Mouse (Mus musculus): ENCODE measurements around the gene Smyd5. TPM values are rescaled to one million over a fixed set of nuclear protein-coding genes. Genes with fewer than 3 reads are reported as not detected.
"Not testable (repeated sequence)": the region's sequence is repeated elsewhere in the genome, so short reads cannot be mapped to it uniquely, and the experiment has no call there.

Smyd5 gene
- polyA plus RNA-seq, 1 experiment from 2014 or later: 30.5 TPM

GRCm38 (mm10) chr6:85447351-85447750 is 15.6 kb downstream of the Smyd5 start:
- peaks cover 0 to 5% of the 10 kb centered on the region in 2 experiments; a peak in 2 of 4 replicates for H3K4me1 ChIP-seq (ENCODE audit: control insufficient read depth in 2 of 2, insufficient read depth in 2 of 2, low read length in 2 of 2)
- H3K36me3 ChIP-seq (ENCODE audit: control insufficient read depth, insufficient read depth, low read length): peaks cover 46% of the 10 kb centered on the region
- H3K9me3 ChIP-seq (ENCODE audit: control insufficient read depth, low read length): no peaks in the 10 kb centered on the region
- no peak overlapping the region for H3K4me3 ChIP-seq (ENCODE audit: control insufficient read depth in 1 of 2, insufficient read depth in 1 of 2, low read depth in 1 of 2, low read length in 2 of 2)
- no peak for ATAC-seq (ENCODE audit: insufficient number of reproducible peaks, insufficient read depth, low FRiP score, low read depth)
- H3K4me2 ChIP-seq (ENCODE audit: low read length): no peak overlapping the region
- 82% methylated on average over 6 of the region's 6 CpGs for WGBS
- H3K27ac ChIP-seq (replicated peaks in 1 of 2; ENCODE audit: control insufficient read depth in 1 of 2, insufficient read depth in 1 of 2, low read depth in 2 of 2, low read length in 2 of 2): no peak overlapping the region
- no peak overlapping the region for H3K9ac ChIP-seq (ENCODE audit: low read length)
- H3K27me3 ChIP-seq (ENCODE audit: control insufficient read depth, insufficient read depth, low read length): no peaks in the 10 kb centered on the region

GRCm38 (mm10) chr6:85450140-85450539 is 18.4 kb downstream of the Smyd5 start:
- H3K27me3 ChIP-seq (ENCODE audit: control insufficient read depth, insufficient read depth, low read length); H3K27ac ChIP-seq (replicated peaks in 1 of 2; ENCODE audit: control insufficient read depth in 1 of 2, insufficient read depth in 1 of 2, low read depth in 2 of 2, low read length in 2 of 2); H3K9me3 ChIP-seq (ENCODE audit: control insufficient read depth, low read length); ATAC-seq (ENCODE audit: insufficient number of reproducible peaks, insufficient read depth, low FRiP score, low read depth): not testable (repeated sequence)
- WGBS: 59% methylated on average over 1 of the region's 1 CpGs
- peaks cover 26% of the 10 kb centered on the region for H3K36me3 ChIP-seq (ENCODE audit: control insufficient read depth, insufficient read depth, low read length)
- H3K9ac ChIP-seq (ENCODE audit: low read length): peak overlapping the region; percentile 81; the same call in 1 of the 2 replicates
- H3K4me1 ChIP-seq (ENCODE audit: control insufficient read depth in 2 of 2, insufficient read depth in 2 of 2, low read length in 2 of 2): peaks cover 0 to 26% of the 10 kb centered on the region in 2 experiments
- H3K4me3 ChIP-seq (ENCODE audit: control insufficient read depth in 1 of 2, insufficient read depth in 1 of 2, low read depth in 1 of 2, low read length in 2 of 2): peak overlapping the region in 1 of 2 experiments; percentile 91; a peak in 2 of 4 replicates
- peak overlapping the region; percentile 72 for H3K4me2 ChIP-seq (ENCODE audit: low read length)

- peak within 1 kb of the TSS; percentile 80 to 91 for H3K4me3 ChIP-seq (ENCODE audit: control insufficient read depth in 1 of 2, insufficient read depth in 1 of 2, low read depth in 1 of 2, low read length in 2 of 2)
- H3K36me3 ChIP-seq (ENCODE audit: control insufficient read depth, insufficient read depth, low read length): peaks cover 18% of the 10 kb centered on the region
- no peaks in the 10 kb centered on the region for H3K27me3 ChIP-seq (ENCODE audit: control insufficient read depth, insufficient read depth, low read length)
- peak within 1 kb of the TSS; percentile 72 for H3K4me2 ChIP-seq (ENCODE audit: low read length)
- 1% methylated on average over 88 of the region's 96 CpGs for WGBS
- H3K9ac ChIP-seq (ENCODE audit: low read length): peak within 1 kb of the TSS; percentile 91
- peak within 1 kb of the TSS; percentile 91 to 94 for H3K27ac ChIP-seq (replicated peaks in 1 of 2; ENCODE audit: control insufficient read depth in 1 of 2, insufficient read depth in 1 of 2, low read depth in 2 of 2, low read length in 2 of 2)
- peak; percentile 93 for ATAC-seq (ENCODE audit: insufficient number of reproducible peaks, insufficient read depth, low FRiP score, low read depth)
- H3K4me1 ChIP-seq (ENCODE audit: control insufficient read depth in 2 of 2, insufficient read depth in 2 of 2, low read length in 2 of 2): peaks cover under 1 to 27% of the 10 kb centered on the region in 2 experiments
- no peaks in the 10 kb centered on the region for H3K9me3 ChIP-seq (ENCODE audit: control insufficient read depth, low read length)
Observed at GRCm38 (mm10) chr6:85450697-85451663, 19.2 kb downstream of the Smyd5 start, which contains the start of gene Cct7. TSS of gene Cct7 (plus strand) at chr6:85451514.

GRCm38 (mm10) chr6:85451664-85452410 is 20.0 kb downstream of the Smyd5 start, which contains the start of gene Pradc1:
TSS of gene Pradc1 (minus strand) at chr6:85451970.
- H3K4me3 ChIP-seq (ENCODE audit: control insufficient read depth in 1 of 2, insufficient read depth in 1 of 2, low read depth in 1 of 2, low read length in 2 of 2): peak within 1 kb of the TSS; percentile 80 to 91
- peak; percentile 91 for ATAC-seq (ENCODE audit: insufficient number of reproducible peaks, insufficient read depth, low FRiP score, low read depth)
- peaks cover 2 to 34% of the 10 kb centered on the region in 2 experiments for H3K4me1 ChIP-seq (ENCODE audit: control insufficient read depth in 2 of 2, insufficient read depth in 2 of 2, low read length in 2 of 2)
- WGBS: under 1% methylated on average over 54 of the region's 54 CpGs
- no peaks in the 10 kb centered on the region for H3K9me3 ChIP-seq (ENCODE audit: control insufficient read depth, low read length)
- H3K27ac ChIP-seq (replicated peaks in 1 of 2; ENCODE audit: control insufficient read depth in 1 of 2, insufficient read depth in 1 of 2, low read depth in 2 of 2, low read length in 2 of 2): peak within 1 kb of the TSS; percentile 91 to 94
- no peaks in the 10 kb centered on the region for H3K27me3 ChIP-seq (ENCODE audit: control insufficient read depth, insufficient read depth, low read length)
- H3K9ac ChIP-seq (ENCODE audit: low read length): peak within 1 kb of the TSS; percentile 91
- peak within 1 kb of the TSS; percentile 72 for H3K4me2 ChIP-seq (ENCODE audit: low read length)
- peaks cover 10% of the 10 kb centered on the region for H3K36me3 ChIP-seq (ENCODE audit: control insufficient read depth, insufficient read depth, low read length)

- no peak for ATAC-seq (ENCODE audit: insufficient number of reproducible peaks, insufficient read depth, low FRiP score, low read depth)
- peak overlapping the region; percentile 91 for H3K9ac ChIP-seq (ENCODE audit: low read length)
- peak overlapping the region; percentile 80 to 91 for H3K4me3 ChIP-seq (ENCODE audit: control insufficient read depth in 1 of 2, insufficient read depth in 1 of 2, low read depth in 1 of 2, low read length in 2 of 2)
- no peaks in the 10 kb centered on the region for H3K27me3 ChIP-seq (ENCODE audit: control insufficient read depth, insufficient read depth, low read length)
- no peaks in the 10 kb centered on the region for H3K9me3 ChIP-seq (ENCODE audit: control insufficient read depth, low read length)
- 0% methylated on average over 15 of the region's 15 CpGs for WGBS
- H3K36me3 ChIP-seq (ENCODE audit: control insufficient read depth, insufficient read depth, low read length): peaks cover 5% of the 10 kb centered on the region
- peaks cover 2 to 34% of the 10 kb centered on the region in 2 experiments for H3K4me1 ChIP-seq (ENCODE audit: control insufficient read depth in 2 of 2, insufficient read depth in 2 of 2, low read length in 2 of 2)
- peak overlapping the region; percentile 72 for H3K4me2 ChIP-seq (ENCODE audit: low read length)
- H3K27ac ChIP-seq (replicated peaks in 1 of 2; ENCODE audit: control insufficient read depth in 1 of 2, insufficient read depth in 1 of 2, low read depth in 2 of 2, low read length in 2 of 2): peak overlapping the region; percentile 74 to 94
Observed at GRCm38 (mm10) chr6:85452411-85452665, 20.5 kb downstream of the Smyd5 start.

GRCm38 (mm10) chr6:85452816-85453215 is 21.0 kb downstream of the Smyd5 start:
- Histone ChIP-seq H3K4me3 (ENCODE audit: control insufficient read depth in 1 of 2, insufficient read depth in 1 of 2, low read depth in 1 of 2, low read length in 2 of 2) (peak overlapping the region; percentile 80 to 91), H3K36me3 (ENCODE audit: control insufficient read depth, insufficient read depth, low read length) (peaks cover 5% of the 10 kb centered on the region; the same call in 1 of the 2 replicates), H3K4me2 (ENCODE audit: low read length) (peak overlapping the region; percentile 72), H3K9me3 (ENCODE audit: control insufficient read depth, low read length) (no peaks in the 10 kb centered on the region), H3K27ac (replicated peaks in 1 of 2; ENCODE audit: control insufficient read depth in 1 of 2, insufficient read depth in 1 of 2, low read depth in 2 of 2, low read length in 2 of 2) (peak overlapping the region in 1 of 2 experiments; percentile 94; a peak in 1 of 4 replicates), H3K4me1 (ENCODE audit: control insufficient read depth in 2 of 2, insufficient read depth in 2 of 2, low read length in 2 of 2) (peaks cover 2 to 34% of the 10 kb centered on the region in 2 experiments), H3K27me3 (ENCODE audit: control insufficient read depth, insufficient read depth, low read length) (no peaks in the 10 kb centered on the region), H3K9ac (ENCODE audit: low read length) (peak overlapping the region; percentile 91)
- WGBS: 9% methylated on average over 7 of the region's 7 CpGs
- no peak for ATAC-seq (ENCODE audit: insufficient number of reproducible peaks, insufficient read depth, low FRiP score, low read depth)

- WGBS: 86% methylated on average over 2 of the region's 2 CpGs
Observed at GRCm38 (mm10) chr6:85459621-85460020, 27.8 kb downstream of the Smyd5 start.

More at GRCm38 (mm10) chr6:85459621-85460020, 27.8 kb downstream of the Smyd5 start:
- Histone ChIP-seq H3K4me1 (ENCODE audit: control insufficient read depth in 2 of 2, insufficient read depth in 2 of 2, low read length in 2 of 2) (peaks cover 2 to 8% of the 10 kb centered on the region in 2 experiments; a peak in 3 of 4 replicates), H3K36me3 (ENCODE audit: control insufficient read depth, insufficient read depth, low read length) (peaks cover 72% of the 10 kb centered on the region), H3K27ac (replicated peaks in 1 of 2; ENCODE audit: control insufficient read depth in 1 of 2, insufficient read depth in 1 of 2, low read depth in 2 of 2, low read length in 2 of 2) (no peak overlapping the region), H3K27me3 (ENCODE audit: control insufficient read depth, insufficient read depth, low read length) (no peaks in the 10 kb centered on the region), H3K4me3 (ENCODE audit: control insufficient read depth in 1 of 2, insufficient read depth in 1 of 2, low read depth in 1 of 2, low read length in 2 of 2) (no peak overlapping the region), H3K4me2 (ENCODE audit: low read length) (no peak overlapping the region), H3K9ac (ENCODE audit: low read length) (no peak overlapping the region), H3K9me3 (ENCODE audit: control insufficient read depth, low read length) (no peaks in the 10 kb centered on the region)
- no peak for ATAC-seq (ENCODE audit: insufficient number of reproducible peaks, insufficient read depth, low FRiP score, low read depth)

Data from heart, embryonic 14.5 days (tissue).